Comparison of ENCODE assay signal across 17 mouse cellular contexts in genomic region chr7:73962431-73962830, GRCm38 (mm10). TPM values are rescaled to one million over a fixed set of nuclear protein-coding genes. Genes with fewer than 3 reads are reported as not detected.
"Had no signal": no experiment of that assay in that cellular context is flagged by ENCODE, and none has a peak within 500 bp of the region (broad histone marks: within the 10 kb centered on the region; RNA-seq: fewer than 3 reads in every experiment).

No protein-coding gene starts in this region.

- H3K4me3 ChIP-seq: liver, embryonic 12.5 days; midbrain, embryonic 10.5 days; myocyte; neural tube, embryonic 13.5 days; neural tube, embryonic 15.5 days had no signal

- H3K4me2 ChIP-seq: liver, embryonic 12.5 days; lung, embryonic 14.5 days; neural tube, embryonic 13.5 days; neural tube, embryonic 15.5 days had no signal

- H3K4me1 ChIP-seq: liver, embryonic 12.5 days; midbrain, embryonic 10.5 days; neural tube, embryonic 13.5 days; neural tube, embryonic 15.5 days had no signal

- H3K27me3 ChIP-seq: liver, embryonic 12.5 days; neural tube, embryonic 13.5 days; neural tube, embryonic 15.5 days had no signal

- H3K27ac ChIP-seq: liver, embryonic 12.5 days; liver, embryonic 14.5 days; midbrain, embryonic 10.5 days; neural tube, embryonic 13.5 days; neural tube, embryonic 15.5 days had no signal

- ATAC-seq: liver, embryonic 12.5 days had no signal

- H3K9me3 ChIP-seq: liver, embryonic 12.5 days; midbrain, embryonic 10.5 days; neural tube, embryonic 13.5 days; neural tube, embryonic 15.5 days had no signal

- H3K36me3 ChIP-seq: liver, embryonic 12.5 days had no signal

- H3K9ac ChIP-seq: liver, embryonic 12.5 days; liver, embryonic 14.5 days; lung, embryonic 14.5 days; neural tube, embryonic 13.5 days; neural tube, embryonic 15.5 days had no signal

- DNase-seq: lung, adult 18-20 months; lung, embryonic 14.5 days; lung, postnatal 10 days; lung, postnatal 4 days; right cerebral cortex, postnatal 25 days; right cerebral cortex, postnatal 4 days; spleen, adult 18-20 months; thymus, adult 18-20 months; thymus, postnatal 14 days; thymus, postnatal 36 days had no signal

RNA-seq across cellular contexts. Expression of gene St8sia2, which starts 51.1 kb away (rescaled TPM):
- total RNA-seq: megakaryocyte-erythroid progenitor cell, adult 5-6 weeks had no signal
